Mouse (Mus musculus) neural tube, embryonic 13.5 days (tissue): ENCODE data around the gene Cmtm3. TPM values are rescaled to one million over a fixed set of nuclear protein-coding genes. Genes with fewer than 3 reads are reported as not detected.
"Not testable (repeated sequence)": the region's sequence is repeated elsewhere in the genome, so short reads cannot be mapped to it uniquely, and the experiment has no call there.

Experiments used
- ATAC-seq: fragments of 200-750 bp; cut with Nextera tagmentation; 2 replicates; pipeline ENCODE4 v1.8.0; 2017; ENCODE audit warnings: low read depth, mild to moderate bottlenecking, moderate TSS enrichment, moderate library complexity
- H3K27ac ChIP-seq: fragments of 300-500 bp; sonication (generic); replicated peaks from 2 replicates; pipeline ENCODE4 v1.5.1; 2015; ENCODE audit warnings: moderate library complexity, mild to moderate bottlenecking, inconsistent platforms
- H3K27me3 ChIP-seq: fragments of 300-500 bp; sonication (generic); 2 replicates; pipeline ENCODE4 v1.6.1; 2015; ENCODE audit warnings: mild to moderate bottlenecking, inconsistent platforms
- H3K36me3 ChIP-seq: fragments of 300-500 bp; sonication (generic); 2 replicates; pipeline ENCODE4 v1.6.1; 2015; ENCODE audit warnings: mild to moderate bottlenecking, inconsistent platforms
- H3K4me1 ChIP-seq: fragments of 300-500 bp; sonication (generic); replicated peaks from 2 replicates; pipeline ENCODE4 v1.6.1; 2015; ENCODE audit warnings: inconsistent platforms
- H3K4me2 ChIP-seq: fragments of 300-500 bp; sonication (generic); 2 replicates; pipeline ENCODE4 v1.6.1; 2015; ENCODE audit warnings: inconsistent platforms, mild to moderate bottlenecking, moderate library complexity
- H3K4me3 ChIP-seq: fragments of 300-500 bp; sonication (generic); 2 replicates; pipeline ENCODE4 v1.5.1; 2015; ENCODE audit warnings: mild to moderate bottlenecking, inconsistent platforms
- H3K9ac ChIP-seq: fragments of 300-500 bp; sonication (generic); 2 replicates; pipeline ENCODE4 v1.6.1; 2015; ENCODE audit warnings: moderate library complexity, mild to moderate bottlenecking, inconsistent platforms
- H3K9me3 ChIP-seq: fragments of 300-500 bp; sonication (generic); 2 replicates; pipeline ENCODE4 v1.6.1; 2016; ENCODE audit warnings: inconsistent platforms
- WGBS: fragments of 180-500 bp; shearing (Covaris S2); methylation state at CpG from one replicate; pipeline ENCODE4 v1.1.7; 2015; 5-methylcytosine and 5-hydroxymethylcytosine counted together
- polyA plus RNA-seq: library from polyadenylated mRNA; unstranded; fragments of >200 nt; fragmentation: Nextera tagmentation; extraction: Ambion mirVana; gene quantifications from 2 replicates; pipeline ENCODE4 v1.2.1, GENCODE M21; 2015

Cmtm3 gene
- polyA plus RNA-seq: 54.3 and 60.0 TPM in 2 replicates

DNA sequence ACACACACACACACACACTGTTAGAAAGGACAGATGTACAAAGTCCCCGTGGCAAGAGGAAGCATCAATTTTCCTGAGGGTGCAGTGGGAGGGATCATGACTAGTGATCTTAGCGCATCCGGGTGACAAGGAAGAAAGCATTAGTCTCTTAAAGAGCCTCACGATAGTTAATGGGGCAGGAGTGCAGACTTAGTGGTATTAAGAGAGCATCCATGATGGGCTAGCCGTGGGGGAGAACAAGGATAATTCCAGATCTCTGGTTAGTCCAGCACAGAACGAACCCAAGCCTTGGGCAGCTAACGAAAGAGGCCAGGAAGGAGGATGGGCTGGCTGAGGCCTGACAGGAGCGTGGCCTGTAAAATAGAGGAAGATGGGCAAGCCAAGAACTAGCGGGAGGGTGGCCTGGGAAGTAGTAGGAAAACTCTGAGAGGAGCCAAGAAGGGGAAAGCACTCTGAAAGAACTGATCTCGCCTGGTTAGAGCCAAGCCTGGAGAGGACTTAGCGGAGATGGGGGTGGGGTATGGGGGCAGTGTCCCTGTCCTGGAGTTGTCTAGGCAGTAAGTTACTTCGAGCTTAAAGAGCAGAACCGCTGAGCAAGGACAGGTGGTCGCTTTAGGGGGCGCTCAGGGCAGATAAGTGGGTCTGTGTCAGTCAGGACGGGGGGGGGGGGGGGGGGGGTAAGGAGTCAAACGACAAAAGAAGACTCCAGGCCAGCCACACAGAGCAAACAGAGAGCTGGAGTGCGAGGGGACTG lies at the start of gene Cmtm3:
Gene Cmtm3 (plus strand): TSS at position 182 of the 754 bp plus-strand sequence.
- no peaks in the 10 kb centered on the region for H3K27me3 ChIP-seq
- H3K27ac ChIP-seq: no peak within 1 kb of the TSS
- 20% methylated on average over 16 of the region's 18 CpGs for WGBS
- no peaks in the 10 kb centered on the region for H3K36me3 ChIP-seq
- no peak; the same call in 1 of the 2 replicates for ATAC-seq
- H3K4me3 ChIP-seq: peak within 1 kb of the TSS; percentile 60
- H3K4me1 ChIP-seq: peaks cover 16% of the 10 kb centered on the region
- no peaks in the 10 kb centered on the region for H3K9me3 ChIP-seq
- peak within 1 kb of the TSS; percentile 86 for H3K4me2 ChIP-seq
- H3K9ac ChIP-seq: peak within 1 kb of the TSS; percentile 78

GRCm38 (mm10) chr8:104293081-104293480 lies 46.1 kb upstream of the Cmtm3 start, which contains the start of gene Cmtm2a:
Cmtm2a (minus strand) TSS chr8:104293181.
- 90% methylated on average over 12 of the region's 12 CpGs for WGBS
- ATAC-seq: not testable (repeated sequence)

DNA sequence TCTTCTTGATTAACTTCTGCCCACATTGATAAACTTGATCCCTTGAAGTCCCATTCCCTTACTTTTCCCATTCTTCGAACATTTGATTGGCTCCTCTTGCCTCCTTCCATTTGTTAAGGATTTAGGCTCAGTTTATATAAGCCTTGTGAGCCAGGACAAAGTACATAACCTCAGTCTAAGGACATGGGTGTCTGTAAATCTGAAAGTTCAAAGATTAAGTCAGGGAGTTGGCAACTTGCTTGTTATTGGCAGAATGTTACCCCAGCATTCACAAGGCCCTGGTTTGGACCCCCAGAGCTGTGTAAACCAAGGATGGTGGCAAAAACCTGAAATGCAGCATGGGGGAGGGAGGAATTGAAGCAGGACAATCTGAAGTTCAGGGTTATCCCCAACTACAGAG lies 44.8 kb upstream of the Cmtm3 start:
- Histone ChIP-seq H3K4me2 (no peak overlapping the region), H3K9me3 (no peaks in the 10 kb centered on the region), H3K4me3 (no peak overlapping the region), H3K27me3 (no peaks in the 10 kb centered on the region), H3K9ac (no peak overlapping the region), H3K4me1 (no peaks in the 10 kb centered on the region), H3K27ac (no peak overlapping the region), H3K36me3 (no peaks in the 10 kb centered on the region)
- ATAC-seq: no peak
- 81% methylated on average over 1 of the region's 1 CpGs for WGBS

More at GRCm38 (mm10) chr8:104293081-104293480, 46.1 kb upstream of the Cmtm3 start, which contains the start of gene Cmtm2a:
- H3K27ac ChIP-seq, H3K4me2 ChIP-seq, H3K4me3 ChIP-seq, H3K27me3 ChIP-seq, H3K9ac ChIP-seq, H3K9me3 ChIP-seq, H3K4me1 ChIP-seq, H3K36me3 ChIP-seq: not testable (repeated sequence)

DNA sequence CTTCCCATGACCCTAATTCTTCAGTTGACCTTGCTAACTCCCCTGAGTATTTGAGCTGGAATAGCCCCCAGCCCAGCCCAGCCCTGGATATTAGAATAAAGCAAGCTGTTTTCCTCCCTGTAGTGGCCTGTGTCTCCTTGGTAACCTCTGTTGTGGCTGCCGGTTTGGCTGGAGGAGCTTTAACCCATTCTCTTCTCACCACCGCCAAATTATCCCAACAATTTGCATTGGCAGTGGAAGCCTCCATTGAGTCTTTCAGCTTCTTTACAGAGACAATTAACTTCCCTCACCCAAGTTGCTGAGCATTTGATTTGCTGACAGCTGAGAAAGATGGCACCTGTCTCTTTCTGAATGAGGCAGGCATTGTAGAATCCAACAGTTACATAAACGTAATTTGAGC lies 37.6 kb upstream of the Cmtm3 start:
- 0 out of 2 replicates have a peak, but pooled peaks have one; percentile 59 for ATAC-seq
- H3K4me2 ChIP-seq, H3K27ac ChIP-seq, H3K4me3 ChIP-seq, H3K9ac ChIP-seq, H3K9me3 ChIP-seq, H3K36me3 ChIP-seq, H3K27me3 ChIP-seq: not testable (repeated sequence)
- peaks cover 15% of the 10 kb centered on the region for H3K4me1 ChIP-seq
- 6% methylated on average over 3 of the region's 3 CpGs for WGBS

DNA sequence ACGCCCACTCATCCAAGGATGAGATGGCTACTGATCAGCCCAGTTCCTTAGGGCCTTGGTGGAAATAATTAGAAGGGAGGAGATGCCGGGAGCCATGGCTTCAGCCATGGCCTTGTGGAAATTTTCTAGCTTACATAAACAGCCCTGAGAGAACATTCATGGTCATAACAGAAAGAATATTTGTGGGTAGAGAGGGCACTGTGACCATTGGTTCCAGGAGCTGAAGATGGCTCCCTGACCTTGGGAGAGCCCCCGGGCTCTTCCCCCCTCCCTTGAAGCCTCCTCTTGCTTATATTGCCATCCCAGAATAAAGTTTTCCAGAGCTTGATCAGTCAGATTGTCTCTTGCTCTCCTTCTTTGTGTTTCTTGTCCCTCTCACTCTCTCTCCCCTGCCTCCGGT lies 36.7 kb upstream of the Cmtm3 start:
- H3K4me1 ChIP-seq: peaks cover 15% of the 10 kb centered on the region
- not testable (repeated sequence) for H3K4me3 ChIP-seq

DNA sequence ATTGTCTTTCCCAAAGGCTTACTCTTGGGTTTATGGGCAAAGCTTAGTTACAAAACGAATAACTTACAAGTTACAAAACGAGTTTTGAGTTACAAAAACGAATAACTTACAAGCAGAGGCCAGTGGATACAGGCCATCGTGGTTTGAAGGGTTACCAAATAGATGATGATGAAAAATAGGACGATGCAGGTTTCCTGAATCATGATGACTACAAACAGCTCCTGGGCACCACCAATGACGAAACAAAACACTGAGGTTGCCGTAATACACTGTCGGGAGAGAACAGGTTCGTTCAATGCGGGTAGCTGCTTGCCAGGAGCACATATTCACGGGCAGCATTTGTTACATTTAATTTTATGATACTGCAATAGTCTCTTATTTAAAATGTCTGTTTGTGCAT lies 34.2 kb upstream of the Cmtm3 start:
- no peak overlapping the region for H3K4me2 ChIP-seq
- H3K27ac ChIP-seq: no peak overlapping the region
- H3K4me3 ChIP-seq: no peak overlapping the region
- H3K36me3 ChIP-seq: no peaks in the 10 kb centered on the region
- ATAC-seq: no peak
- peaks cover 15% of the 10 kb centered on the region for H3K4me1 ChIP-seq
- no peaks in the 10 kb centered on the region for H3K9me3 ChIP-seq
- H3K9ac ChIP-seq: no peak overlapping the region
- H3K27me3 ChIP-seq: no peaks in the 10 kb centered on the region
- WGBS: 89% methylated on average over 11 of the region's 11 CpGs

More for the DNA sequence above, 36.7 kb upstream of the Cmtm3 start:
- H3K9me3 ChIP-seq, H3K27ac ChIP-seq, H3K9ac ChIP-seq, H3K27me3 ChIP-seq, H3K36me3 ChIP-seq, ATAC-seq, H3K4me2 ChIP-seq: not testable (repeated sequence)
- 87% methylated on average over 4 of the region's 4 CpGs for WGBS

DNA sequence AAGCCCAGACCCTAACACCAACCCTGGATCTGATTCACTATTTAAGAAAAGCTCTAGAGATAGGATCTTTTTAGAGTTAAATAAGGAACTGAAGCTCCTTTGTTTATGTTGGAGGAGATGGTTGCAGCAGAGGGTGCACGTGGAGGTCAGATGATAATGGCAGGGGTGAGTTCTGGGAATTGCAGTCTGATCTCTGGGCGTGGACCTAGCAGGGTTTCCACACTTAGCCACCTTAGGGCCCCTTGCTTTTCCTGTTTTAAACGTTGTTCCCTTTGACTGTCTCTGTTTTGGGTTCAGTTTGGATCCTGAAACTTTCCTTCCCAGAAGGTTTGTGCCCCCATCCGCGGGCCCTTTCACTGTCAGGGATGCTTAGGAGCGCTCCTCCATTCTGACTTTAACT lies 30.9 kb upstream of the Cmtm3 start:
- H3K4me1 ChIP-seq, ATAC-seq: not testable (repeated sequence)

GRCm38 (mm10) chr8:104309441-104310155 lies 29.6 kb upstream of the Cmtm3 start, which contains the start of the genes Gm45711 and Cmtm1:
Gm45711 (minus strand) TSS chr8:104310081.
Cmtm1 (minus strand) TSS chr8:104310145.
- not testable (repeated sequence) for H3K27ac ChIP-seq, H3K4me3 ChIP-seq, ATAC-seq, H3K9me3 ChIP-seq, H3K36me3 ChIP-seq, H3K4me2 ChIP-seq, H3K4me1 ChIP-seq, H3K9ac ChIP-seq, H3K27me3 ChIP-seq
- WGBS: 93% methylated on average over 35 of the region's 36 CpGs

More for the DNA sequence above, 30.9 kb upstream of the Cmtm3 start:
- not testable (repeated sequence) for H3K27me3 ChIP-seq, H3K9me3 ChIP-seq, H3K4me3 ChIP-seq, H3K4me2 ChIP-seq, H3K27ac ChIP-seq, H3K9ac ChIP-seq, H3K36me3 ChIP-seq
- WGBS: 45% methylated on average over 6 of the region's 6 CpGs

DNA sequence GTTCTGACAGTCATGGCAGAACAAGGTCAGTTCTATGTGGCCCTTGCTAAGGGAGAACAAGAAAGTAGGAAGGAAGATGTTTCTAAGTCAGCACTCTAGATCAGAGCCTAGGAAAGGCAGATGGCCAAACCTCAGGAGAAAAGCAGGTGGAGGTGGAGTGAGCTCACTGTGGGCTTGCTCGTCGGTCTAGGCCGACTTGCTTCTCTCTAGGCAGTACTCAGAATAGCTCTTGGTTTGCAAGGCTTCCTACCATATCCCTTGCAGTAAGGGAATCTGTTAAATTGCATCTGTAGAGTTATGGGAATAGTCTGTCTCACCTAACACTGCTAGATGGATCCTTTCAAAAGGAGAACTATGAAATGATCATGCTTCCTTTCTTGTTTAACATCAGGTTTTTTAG lies 27.2 kb upstream of the Cmtm3 start:
- H3K4me3 ChIP-seq, H3K36me3 ChIP-seq, H3K27me3 ChIP-seq, H3K9me3 ChIP-seq, H3K4me2 ChIP-seq, H3K27ac ChIP-seq, H3K9ac ChIP-seq, ATAC-seq, H3K4me1 ChIP-seq: not testable (repeated sequence)
- 85% methylated on average over 3 of the region's 3 CpGs for WGBS

DNA sequence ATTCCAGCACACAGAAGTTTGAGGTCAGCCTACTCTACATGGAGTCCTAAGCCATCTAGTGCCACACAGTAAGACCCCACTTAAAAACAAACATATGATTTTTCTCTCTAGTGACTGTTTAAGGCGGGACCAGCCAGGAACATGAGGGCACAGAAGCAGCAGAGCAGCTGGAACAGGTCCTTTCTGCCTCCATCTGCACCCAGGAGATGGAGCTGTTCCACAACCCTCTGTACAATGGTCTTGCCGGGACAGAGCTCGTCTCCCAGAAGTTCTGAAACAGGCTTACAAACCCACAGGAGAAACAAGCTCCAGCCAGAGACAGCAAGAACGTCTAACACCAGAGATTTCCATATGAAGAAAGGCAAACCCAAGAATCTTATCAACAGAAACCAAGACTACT lies 25.9 kb upstream of the Cmtm3 start:
- no peaks in the 10 kb centered on the region for H3K9me3 ChIP-seq
- no peaks in the 10 kb centered on the region for H3K4me1 ChIP-seq
- H3K4me2 ChIP-seq: no peak overlapping the region
- H3K4me3 ChIP-seq: no peak overlapping the region
- ATAC-seq: no peak
- WGBS: 73% methylated on average over 4 of the region's 4 CpGs
- no peaks in the 10 kb centered on the region for H3K27me3 ChIP-seq
- no peaks in the 10 kb centered on the region for H3K36me3 ChIP-seq
- no peak overlapping the region for H3K27ac ChIP-seq
- H3K9ac ChIP-seq: no peak overlapping the region

DNA sequence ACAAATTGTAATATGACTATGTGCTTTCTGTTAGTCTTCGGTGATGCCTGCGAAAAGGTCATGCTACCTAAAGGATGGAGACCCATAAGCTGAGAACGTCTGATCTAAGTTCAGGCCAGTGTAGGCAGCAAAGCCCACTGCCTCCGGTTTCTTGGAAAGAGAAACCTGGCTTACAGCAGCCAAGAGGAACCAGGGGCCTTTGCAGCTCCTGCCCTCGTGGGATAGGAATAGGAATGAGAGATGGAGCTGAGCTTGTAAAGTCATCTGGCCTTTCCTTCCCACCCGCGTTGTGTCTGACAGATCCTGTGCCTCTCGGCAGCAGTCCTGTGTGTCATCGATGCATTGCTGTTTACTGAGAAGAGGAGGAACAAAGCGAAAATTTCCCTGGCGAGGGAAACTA lies 17.9 kb upstream of the Cmtm3 start, which contains the start of gene Gm11020:
Gene Gm11020 (plus strand): TSS at position 301 of the 400 bp plus-strand sequence.
- not testable (repeated sequence) for H3K36me3 ChIP-seq, H3K9ac ChIP-seq, H3K4me3 ChIP-seq, H3K4me1 ChIP-seq, H3K27me3 ChIP-seq, H3K4me2 ChIP-seq, ATAC-seq, H3K9me3 ChIP-seq, H3K27ac ChIP-seq
- 83% methylated on average over 11 of the region's 11 CpGs for WGBS

DNA sequence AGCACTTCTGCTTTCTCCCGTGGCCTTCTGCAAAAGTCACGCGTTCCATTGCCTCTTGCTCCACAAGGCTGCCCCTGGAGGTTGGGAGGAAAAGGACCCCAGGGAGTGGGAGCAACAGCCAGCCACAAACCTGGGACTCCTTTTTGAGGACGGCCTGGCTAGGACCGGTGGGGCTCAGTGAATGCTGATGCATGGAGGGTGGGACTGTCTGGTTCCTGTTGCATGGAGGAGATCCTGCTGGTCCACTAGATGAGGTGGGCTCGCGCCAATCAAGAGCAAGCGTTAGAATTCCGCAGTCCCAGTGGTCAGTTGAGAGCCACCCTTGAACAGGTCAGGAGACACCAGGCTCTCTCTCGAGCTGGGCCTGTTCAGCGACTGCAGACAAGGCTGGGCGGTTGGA lies 17.3 kb upstream of the Cmtm3 start, which contains the start of gene Cmtm2b:
Gene Cmtm2b (plus strand): TSS at position 301 of the 400 bp plus-strand sequence.
- not testable (repeated sequence) for H3K9ac ChIP-seq, H3K4me2 ChIP-seq, H3K36me3 ChIP-seq, H3K9me3 ChIP-seq, H3K4me3 ChIP-seq, H3K27ac ChIP-seq, H3K4me1 ChIP-seq, ATAC-seq, H3K27me3 ChIP-seq
- 94% methylated on average over 12 of the region's 12 CpGs for WGBS
